Mouse (Mus musculus) forebrain, embryonic 12.5 days (tissue): ENCODE results near the gene Tnni3k. TPM values are rescaled to one million over a fixed set of nuclear protein-coding genes. Genes with fewer than 3 reads are reported as not detected.

Experiments used
- ATAC-seq: fragments of 200-750 bp; cut with Nextera tagmentation; 2 replicates; pipeline ENCODE4 v1.8.0; 2017; ENCODE audit warnings: moderate TSS enrichment; ENCODE audit not compliant: low FRiP score
- H3K27ac ChIP-seq: fragments of 300-500 bp; sonication (generic); 2 replicates; pipeline ENCODE4 v1.5.1; 2016; ENCODE audit warnings: mild to moderate bottlenecking
- H3K27me3 ChIP-seq: fragments of 300-500 bp; sonication (generic); 2 replicates; pipeline ENCODE4 v1.6.1; 2016; ENCODE audit warnings: mild to moderate bottlenecking
- H3K36me3 ChIP-seq: fragments of 300-500 bp; sonication (generic); replicated peaks from 2 replicates; pipeline ENCODE4 v1.6.1; 2016; ENCODE audit warnings: mild to moderate bottlenecking
- H3K4me1 ChIP-seq: fragments of 300-500 bp; sonication (generic); 2 replicates; pipeline ENCODE4 v1.6.1; 2016
- H3K4me2 ChIP-seq: fragments of 300-500 bp; sonication (generic); 2 replicates; pipeline ENCODE4 v1.6.1; 2016; ENCODE audit warnings: mild to moderate bottlenecking, moderate library complexity
- H3K4me3 ChIP-seq: fragments of 300-500 bp; sonication (generic); replicated peaks from 2 replicates; pipeline ENCODE4 v1.5.1; 2016; ENCODE audit warnings: mild to moderate bottlenecking
- H3K9ac ChIP-seq: fragments of 300-500 bp; sonication (generic); 2 replicates; pipeline ENCODE4 v1.6.1; 2016; ENCODE audit warnings: mild to moderate bottlenecking
- H3K9me3 ChIP-seq: fragments of 300-500 bp; sonication (generic); 2 replicates; pipeline ENCODE4 v1.6.1; 2016
- WGBS: fragments of 180-500 bp; shearing (Covaris S2); methylation state at CpG from one replicate; pipeline ENCODE4 v1.1.7; 2016; 5-methylcytosine and 5-hydroxymethylcytosine counted together
- polyA plus RNA-seq: library from polyadenylated mRNA; unstranded; fragments of >200 nt; fragmentation: Nextera tagmentation; extraction: Ambion mirVana; gene quantifications from 2 replicates; pipeline ENCODE4 v1.2.1, GENCODE M21; 2016

Gene Tnni3k
- polyA plus RNA-seq, 1 experiment from 2014 or later: not detected

DNA sequence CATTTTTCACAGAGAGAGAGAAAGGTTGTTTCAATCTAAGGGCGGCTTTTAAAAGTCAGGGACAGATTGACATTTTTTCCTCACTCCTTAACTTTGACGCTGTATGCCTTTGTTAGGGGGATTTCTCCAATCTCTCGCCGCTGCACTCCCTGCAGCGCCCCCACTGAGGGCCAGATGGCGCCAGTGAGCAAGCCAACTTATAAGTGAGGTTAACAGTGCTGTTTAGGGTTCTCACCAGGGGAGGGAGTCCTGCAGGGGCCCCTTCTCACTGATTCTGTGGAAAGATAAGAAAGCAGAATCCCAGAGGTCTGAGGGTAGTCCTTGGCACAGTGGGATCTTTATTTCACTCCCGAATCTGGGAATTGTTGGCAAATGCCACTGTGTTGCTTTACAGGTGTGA is 237.5 kb downstream of the Tnni3k start:
- Histone ChIP-seq H3K27ac (peak overlapping the region; percentile 74), H3K4me1 (peaks cover 20% of the 10 kb centered on the region), H3K36me3 (no peaks in the 10 kb centered on the region), H3K9me3 (no peaks in the 10 kb centered on the region), H3K9ac (no peak overlapping the region), H3K4me2 (peak overlapping the region; percentile 50), H3K4me3 (peak overlapping the region; percentile 22), H3K27me3 (peaks cover 9% of the 10 kb centered on the region; the same call in 1 of the 2 replicates)
- WGBS: 4% methylated on average over 7 of the region's 7 CpGs
- ATAC-seq: peak; percentile 52

DNA sequence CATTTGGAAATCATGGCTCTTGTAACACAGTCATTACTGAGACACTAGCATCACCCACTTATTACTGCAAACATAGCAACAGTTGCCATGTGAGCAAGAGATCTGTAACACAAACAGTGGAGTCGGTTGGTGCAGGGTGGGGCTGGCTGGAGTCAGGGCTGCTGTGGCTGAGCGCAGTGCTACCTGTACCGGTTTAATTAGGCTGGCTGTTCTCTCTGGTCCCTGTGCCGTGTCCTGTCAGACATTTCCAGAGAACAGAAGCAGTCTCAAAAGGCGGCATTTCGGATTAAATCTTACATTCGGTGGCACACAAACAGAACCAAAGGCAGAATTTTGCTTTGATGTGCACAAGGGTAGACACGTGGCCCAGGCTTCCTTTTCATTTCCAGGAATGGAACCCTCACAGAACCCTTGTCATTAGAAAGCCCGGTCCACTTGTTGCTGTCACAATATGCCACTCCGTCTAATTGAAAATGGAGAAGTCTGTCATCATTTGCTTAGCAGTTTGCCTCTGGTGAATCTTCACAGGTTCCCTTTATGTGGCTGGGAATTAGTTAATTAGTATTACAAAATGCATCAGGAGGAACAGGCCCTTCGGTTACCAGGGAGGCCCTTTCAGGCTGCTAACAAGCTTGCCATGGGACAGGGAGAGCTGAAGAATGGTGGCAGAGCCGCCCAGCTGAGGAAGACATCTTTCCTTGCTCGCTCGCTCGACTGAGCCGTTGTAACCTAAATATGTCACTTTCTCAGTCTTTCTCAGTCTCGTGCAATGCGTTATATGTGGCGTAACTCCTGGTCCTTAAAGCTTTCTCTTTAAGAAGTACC is 238.2 kb downstream of the Tnni3k start:
- H3K27ac ChIP-seq: peak overlapping the region; percentile 74
- ATAC-seq: peak; percentile 90
- WGBS: 11% methylated on average over 19 of the region's 19 CpGs
- H3K27me3 ChIP-seq: peaks cover 9% of the 10 kb centered on the region; the same call in 1 of the 2 replicates
- no peaks in the 10 kb centered on the region for H3K36me3 ChIP-seq
- H3K9ac ChIP-seq: no peak overlapping the region
- H3K9me3 ChIP-seq: no peaks in the 10 kb centered on the region
- H3K4me3 ChIP-seq: peak overlapping the region; percentile 22
- peak overlapping the region; percentile 50 for H3K4me2 ChIP-seq
- H3K4me1 ChIP-seq: peaks cover 20% of the 10 kb centered on the region

DNA sequence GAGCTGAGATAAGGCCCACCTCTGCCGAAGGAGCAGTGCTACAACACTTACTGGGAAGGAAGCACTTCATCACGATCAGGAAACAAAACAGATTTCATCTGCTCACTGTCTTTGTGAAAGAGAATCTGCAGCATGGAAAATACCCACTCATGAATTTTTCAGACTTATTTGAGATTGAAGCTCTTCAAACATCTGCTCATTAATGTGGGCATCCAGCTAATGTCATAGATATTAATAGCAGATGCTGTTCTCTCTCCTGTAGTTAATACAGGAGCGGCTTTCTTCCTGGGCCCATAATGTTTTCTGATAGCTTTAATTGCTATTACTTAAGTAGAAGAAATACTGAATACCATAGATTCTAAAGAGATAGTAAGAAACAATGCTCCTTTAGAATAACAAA is 239.0 kb downstream of the Tnni3k start:
- peak overlapping the region; percentile 74 for H3K27ac ChIP-seq
- ATAC-seq: no peak
- 54% methylated on average over 3 of the region's 3 CpGs for WGBS
- H3K4me1 ChIP-seq: peaks cover 24% of the 10 kb centered on the region
- no peak overlapping the region for H3K4me3 ChIP-seq
- no peak overlapping the region for H3K9ac ChIP-seq
- H3K36me3 ChIP-seq: no peaks in the 10 kb centered on the region
- no peaks in the 10 kb centered on the region for H3K9me3 ChIP-seq
- H3K27me3 ChIP-seq: peaks cover 9% of the 10 kb centered on the region; the same call in 1 of the 2 replicates
- H3K4me2 ChIP-seq: no peak overlapping the region

DNA sequence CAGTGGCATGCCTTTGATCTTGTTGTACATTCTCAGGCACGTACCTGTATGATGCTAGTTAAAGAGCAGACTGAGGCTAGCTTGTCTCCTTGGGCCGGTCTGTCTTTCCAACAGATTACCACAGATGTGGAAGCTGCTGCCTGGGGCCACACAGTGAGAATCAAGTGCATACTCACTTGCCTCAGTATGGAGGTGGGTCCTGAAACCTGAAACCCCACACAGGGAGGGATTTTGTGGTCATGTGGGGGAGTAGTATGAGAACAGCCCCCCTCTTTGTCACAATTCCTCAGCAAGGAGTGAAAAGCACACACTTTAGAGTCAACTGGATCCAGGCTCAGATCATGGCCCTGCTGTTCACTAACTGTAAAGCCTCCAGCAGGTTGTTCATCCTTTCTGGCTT is 239.6 kb downstream of the Tnni3k start:
- no peak overlapping the region for H3K4me3 ChIP-seq
- 59% methylated on average over 2 of the region's 2 CpGs for WGBS
- H3K9ac ChIP-seq: no peak overlapping the region
- H3K9me3 ChIP-seq: no peaks in the 10 kb centered on the region
- H3K27me3 ChIP-seq: peaks cover 12% of the 10 kb centered on the region; the same call in 1 of the 2 replicates
- no peaks in the 10 kb centered on the region for H3K36me3 ChIP-seq
- peaks cover 29% of the 10 kb centered on the region for H3K4me1 ChIP-seq
- no peak overlapping the region for H3K4me2 ChIP-seq
- ATAC-seq: no peak
- H3K27ac ChIP-seq: peak overlapping the region; percentile 74; the same call in 1 of the 2 replicates

DNA sequence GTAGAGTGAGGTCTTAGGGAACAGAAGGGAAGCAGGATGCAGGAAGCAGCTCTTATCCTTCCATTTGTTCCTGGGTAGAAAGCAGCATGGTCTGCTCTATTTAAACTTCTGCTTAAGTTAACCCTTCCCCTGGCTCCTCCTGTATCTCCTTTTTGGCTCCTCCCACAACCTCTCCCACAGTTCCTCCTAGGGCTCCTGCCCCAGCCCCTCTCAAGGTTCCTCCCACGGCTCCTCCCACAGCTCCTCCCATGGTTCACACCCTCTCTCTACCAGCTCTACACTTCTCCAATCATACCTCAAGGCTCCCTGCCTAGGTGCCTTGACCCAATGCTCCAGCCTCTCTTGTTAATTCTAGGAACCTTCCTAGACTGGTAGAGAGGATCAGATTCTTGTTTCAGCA is 242.3 kb downstream of the Tnni3k start:
- Histone ChIP-seq H3K36me3 (no peaks in the 10 kb centered on the region), H3K9me3 (no peaks in the 10 kb centered on the region), H3K27ac (no peak overlapping the region), H3K4me3 (no peak overlapping the region), H3K9ac (no peak overlapping the region), H3K4me1 (peaks cover 34% of the 10 kb centered on the region), H3K27me3 (peaks cover 12% of the 10 kb centered on the region; the same call in 1 of the 2 replicates), H3K4me2 (no peak overlapping the region)
- 64% methylated on average over 1 of the region's 1 CpGs for WGBS
- ATAC-seq: no peak

DNA sequence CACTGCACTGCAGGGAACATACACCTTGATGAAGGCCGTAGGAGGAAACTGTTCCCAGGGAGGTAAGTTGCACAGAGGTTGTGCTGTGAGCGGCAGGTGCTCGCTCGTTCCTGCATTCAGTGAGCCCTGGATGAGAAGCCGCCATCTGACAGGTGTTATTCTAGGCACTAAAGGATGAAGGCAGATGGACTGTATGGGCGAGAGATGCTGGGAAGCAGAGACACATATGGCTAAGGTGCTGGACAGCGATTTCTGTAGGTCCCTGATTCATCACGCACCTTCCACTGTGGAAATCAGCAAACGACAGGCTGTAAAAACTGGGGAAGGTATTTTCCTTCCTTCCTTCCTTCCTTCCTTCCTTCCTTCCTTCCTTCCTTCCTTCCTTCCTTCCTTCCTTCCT is 243.4 kb downstream of the Tnni3k start:
- Histone ChIP-seq H3K27ac (no peak overlapping the region), H3K9ac (no peak overlapping the region), H3K36me3 (no peaks in the 10 kb centered on the region), H3K4me2 (no peak overlapping the region), H3K4me1 (peaks cover 28% of the 10 kb centered on the region), H3K27me3 (peaks cover 12% of the 10 kb centered on the region; the same call in 1 of the 2 replicates), H3K9me3 (no peaks in the 10 kb centered on the region), H3K4me3 (no peak overlapping the region)
- 81% methylated on average over 9 of the region's 9 CpGs for WGBS
- ATAC-seq: no peak

DNA sequence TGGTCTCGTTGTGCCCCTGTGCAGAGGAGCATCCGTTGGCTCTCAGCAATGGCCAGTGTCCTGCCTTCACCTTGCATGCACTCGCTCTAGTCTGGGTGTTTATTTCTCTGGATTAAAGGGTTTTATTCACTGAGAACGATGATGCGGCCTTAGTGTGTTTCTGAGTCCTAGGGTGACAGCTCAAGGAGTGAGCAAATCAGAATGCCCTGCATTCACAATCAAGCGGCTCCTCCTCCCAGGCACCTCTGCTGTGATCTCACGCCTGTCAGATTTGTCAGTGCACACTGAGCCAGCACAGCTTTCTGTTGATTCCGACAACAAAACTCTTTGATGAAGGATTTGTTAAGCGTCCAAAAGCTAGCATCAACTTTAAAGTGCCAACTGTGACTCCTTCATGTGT is 243.9 kb downstream of the Tnni3k start:
- no peak overlapping the region for H3K9ac ChIP-seq
- no peak; the same call in 1 of the 2 replicates for ATAC-seq
- no peak overlapping the region for H3K4me2 ChIP-seq
- WGBS: 30% methylated on average over 9 of the region's 9 CpGs
- no peaks in the 10 kb centered on the region for H3K36me3 ChIP-seq
- no peak overlapping the region for H3K4me3 ChIP-seq
- H3K4me1 ChIP-seq: peaks cover 29% of the 10 kb centered on the region
- H3K27me3 ChIP-seq: peaks cover 12% of the 10 kb centered on the region; the same call in 1 of the 2 replicates
- H3K9me3 ChIP-seq: no peaks in the 10 kb centered on the region
- H3K27ac ChIP-seq: no peak overlapping the region

DNA sequence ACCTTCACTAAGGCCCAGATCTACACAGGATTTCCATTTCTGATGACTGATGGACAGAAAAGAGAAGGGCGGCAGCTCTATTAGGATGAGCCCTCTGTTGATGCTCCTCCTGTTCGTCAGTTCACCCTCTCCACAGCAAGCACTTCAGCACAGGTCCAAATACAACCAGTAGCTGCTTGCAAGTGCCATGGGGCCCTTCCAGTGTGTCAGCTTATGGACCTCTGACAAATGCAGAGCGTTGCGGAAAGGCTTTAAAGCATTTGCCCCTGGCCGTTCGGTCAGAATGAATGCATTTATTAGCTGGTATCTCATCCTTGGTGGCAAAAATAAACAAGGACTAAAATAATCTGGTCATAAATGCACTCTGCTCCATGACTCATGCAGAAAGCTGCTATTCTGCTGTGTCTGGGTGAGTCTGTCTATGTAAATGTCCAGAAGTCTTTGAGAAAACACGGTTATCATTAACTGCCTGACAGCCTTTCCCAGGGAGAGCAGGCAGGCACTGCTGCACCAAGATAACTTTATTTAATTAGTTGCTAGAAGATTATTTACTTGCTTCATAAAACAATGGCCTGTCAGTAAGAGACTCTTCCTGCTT is 244.8 kb downstream of the Tnni3k start:
- no peak overlapping the region for H3K9ac ChIP-seq

DNA sequence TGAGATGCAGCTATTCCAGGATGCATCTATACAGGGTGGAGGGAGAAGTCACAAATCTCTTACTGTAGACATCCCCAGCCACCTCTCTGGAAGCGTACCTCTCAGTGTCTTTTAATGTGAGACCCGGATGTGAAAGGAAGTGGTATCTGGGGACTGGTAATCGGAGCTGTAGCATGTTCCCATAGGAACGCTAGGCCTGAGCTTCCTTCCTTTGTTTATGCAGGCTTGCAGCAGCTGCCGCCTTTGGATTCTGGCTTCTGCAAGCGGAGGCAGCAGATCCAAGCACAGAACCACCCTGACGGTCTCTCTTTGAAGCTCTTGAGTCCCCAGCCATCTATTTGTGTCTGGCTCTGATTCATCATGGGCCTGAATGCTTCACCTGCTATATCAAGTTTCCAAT is 248.6 kb downstream of the Tnni3k start:
- 39% methylated on average over 7 of the region's 7 CpGs for WGBS
- Histone ChIP-seq H3K9me3 (no peaks in the 10 kb centered on the region), H3K4me1 (peaks cover 24% of the 10 kb centered on the region), H3K9ac (no peak overlapping the region), H3K4me2 (no peak overlapping the region), H3K27ac (peak overlapping the region; percentile 63; the same call in 1 of the 2 replicates), H3K27me3 (0 out of 2 replicates have a peak, but pooled peaks cover 3% of the 10 kb centered on the region), H3K4me3 (no peak overlapping the region), H3K36me3 (no peaks in the 10 kb centered on the region)
- ATAC-seq: peak; percentile 75

More for the DNA sequence above, 244.8 kb downstream of the Tnni3k start:
- no peaks in the 10 kb centered on the region for H3K36me3 ChIP-seq
- no peak overlapping the region for H3K4me3 ChIP-seq
- 73% methylated on average over 7 of the region's 7 CpGs for WGBS
- H3K27me3 ChIP-seq: peaks cover 8% of the 10 kb centered on the region; the same call in 1 of the 2 replicates
- peaks cover 25% of the 10 kb centered on the region for H3K4me1 ChIP-seq
- no peak overlapping the region for H3K27ac ChIP-seq
- H3K9me3 ChIP-seq: no peaks in the 10 kb centered on the region
- H3K4me2 ChIP-seq: no peak overlapping the region
- no peak for ATAC-seq

DNA sequence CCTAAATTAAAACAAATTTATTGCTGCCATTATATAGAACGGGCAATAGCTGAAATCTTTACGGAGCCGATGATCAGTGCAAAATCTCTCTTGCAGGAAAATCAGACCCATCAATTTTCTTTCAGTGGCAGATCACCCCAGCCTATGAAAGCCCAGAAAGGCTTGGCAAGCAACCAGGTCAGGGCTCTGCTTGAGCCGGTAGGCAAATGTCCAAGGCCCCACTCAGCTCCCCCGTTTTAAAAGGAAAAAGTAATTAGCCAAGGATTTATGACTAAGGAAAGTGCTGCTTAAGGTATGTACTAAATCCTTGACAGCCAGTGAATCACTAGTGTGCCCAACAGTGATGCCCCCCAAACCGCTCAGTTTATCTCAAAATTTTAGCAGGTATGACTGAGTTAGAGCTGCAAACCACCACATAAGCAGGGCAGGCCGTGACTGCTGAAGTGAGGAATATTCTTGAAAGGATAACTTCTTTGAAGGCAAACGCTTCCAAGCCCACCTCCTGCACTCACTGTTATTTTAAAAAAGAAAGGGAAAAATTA is 254.2 kb downstream of the Tnni3k start:
- Histone ChIP-seq H3K27me3 (no peaks in the 10 kb centered on the region), H3K4me2 (no peak overlapping the region), H3K9ac (no peak overlapping the region), H3K4me3 (no peak overlapping the region), H3K9me3 (no peaks in the 10 kb centered on the region), H3K27ac (no peak overlapping the region), H3K36me3 (no peaks in the 10 kb centered on the region), H3K4me1 (peaks cover 6% of the 10 kb centered on the region; the same call in 1 of the 2 replicates)
- ATAC-seq: peak; percentile 31; the same call in 1 of the 2 replicates
- 73% methylated on average over 8 of the region's 8 CpGs for whole genome bisulfite sequencing

DNA sequence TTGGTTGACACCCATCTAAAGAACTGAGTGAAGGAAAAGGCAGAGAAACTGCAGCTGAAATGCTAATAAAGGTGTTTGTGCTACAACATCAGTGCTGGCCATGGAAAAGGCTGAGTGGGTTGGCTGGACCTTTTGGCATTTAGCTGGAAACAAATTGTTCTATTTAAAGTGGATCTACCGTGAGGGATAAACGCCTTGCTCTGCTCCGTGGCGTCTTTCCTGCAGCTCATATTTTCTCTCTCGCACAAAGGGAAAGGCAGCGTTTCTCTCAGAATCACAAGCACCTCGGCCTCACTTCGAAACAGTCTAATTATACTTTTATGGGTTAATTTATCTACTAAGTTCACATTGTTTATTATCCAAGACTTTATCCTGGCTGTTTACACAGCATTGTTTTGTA is 254.8 kb downstream of the Tnni3k start:
- Histone ChIP-seq H3K36me3 (no peaks in the 10 kb centered on the region), H3K27me3 (no peaks in the 10 kb centered on the region), H3K4me3 (no peak overlapping the region), H3K9ac (no peak overlapping the region), H3K27ac (no peak overlapping the region), H3K4me2 (no peak overlapping the region), H3K9me3 (no peaks in the 10 kb centered on the region), H3K4me1 (0 out of 2 replicates have a peak, but pooled peaks cover 5% of the 10 kb centered on the region)
- whole genome bisulfite sequencing: 69% methylated on average over 8 of the region's 8 CpGs
- ATAC-seq: no peak

DNA sequence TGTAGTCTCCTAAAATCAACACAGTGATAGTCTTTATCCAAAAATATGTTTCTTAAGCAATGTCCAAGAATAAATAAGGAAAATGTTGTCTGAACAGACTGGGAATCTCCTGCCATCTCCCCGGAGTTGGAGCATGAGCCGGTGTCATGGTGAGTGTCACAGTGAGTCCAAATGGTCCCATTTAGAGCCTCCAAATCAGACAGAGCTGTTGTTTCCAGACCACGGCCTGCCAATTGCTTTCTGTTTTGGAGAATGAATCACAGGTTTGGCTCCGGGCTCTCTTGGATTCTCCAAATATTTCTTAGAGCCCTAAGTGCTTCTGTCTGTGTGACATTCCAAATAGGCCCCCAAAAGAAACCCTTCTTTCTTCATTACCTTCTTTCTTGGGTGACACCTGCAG is 256.4 kb downstream of the Tnni3k start:
- Histone ChIP-seq H3K27ac (no peak overlapping the region), H3K4me1 (0 out of 2 replicates have a peak, but pooled peaks cover 5% of the 10 kb centered on the region), H3K27me3 (no peaks in the 10 kb centered on the region), H3K4me2 (no peak overlapping the region), H3K9me3 (no peaks in the 10 kb centered on the region), H3K36me3 (no peaks in the 10 kb centered on the region), H3K4me3 (no peak overlapping the region), H3K9ac (no peak overlapping the region)
- 88% methylated on average over 4 of the region's 4 CpGs for WGBS
- ATAC-seq: no peak
